Mouse (Mus musculus) testis, adult 2 months (tissue): ENCODE measurements around the gene Spag9.

ENCODE experiments used
- CTCF ChIP-seq: fragments of 200-500 bp; IDR thresholded peaks from 2 replicates; pipeline ENCODE4 v1.5.1; 2012; ENCODE audit warnings: low read depth, mild to moderate bottlenecking, inconsistent platforms, low read length, moderate library complexity; ENCODE audit not compliant: control insufficient read depth, insufficient read depth, insufficient replicate concordance
- POLR2A ChIP-seq: fragments of 200-500 bp; IDR thresholded peaks from 2 replicates; pipeline ENCODE4 v1.6.1; 2012; ENCODE audit warnings: low read depth, mild to moderate bottlenecking, inconsistent platforms, low read length, moderate library complexity; ENCODE audit not compliant: control insufficient read depth

GRCm38 (mm10) chr11:94073283-94073682 lies 77.4 kb downstream of the Spag9 start:
- no peak for TF ChIP-seq CTCF
- TF ChIP-seq POLR2A = no peak
